Comparison of ENCODE assay signal across 8 mouse cellular contexts in genomic region chr7:35584786-35585190, GRCm38 (mm10). TPM values are rescaled to one million over a fixed set of nuclear protein-coding genes. Genes with fewer than 3 reads are reported as not detected.
DNase-seq lines count a peak whose midpoint lies in the region; ATAC-seq and TF ChIP-seq lines count a peak whose summit lies in the region.

No protein-coding gene starts in this region.

- peak overlapping the region; percentile 98 for H3K4me2 ChIP-seq in stomach, postnatal 0 days (replicated peaks; ENCODE audit: low read depth)

- TF ChIP-seq EP300 in stomach, postnatal 0 days (optimal IDR thresholded peaks at IDR 0.05) = no peak

- H3K9ac ChIP-seq in stomach, postnatal 0 days (ENCODE audit: low read length) = peak overlapping the region; percentile 32

- H3K36me3 ChIP-seq in heart, embryonic 10.5 days = no peaks in the 10 kb centered on the region
- H3K36me3 ChIP-seq in midbrain, embryonic 10.5 days = no peaks in the 10 kb centered on the region
- no peaks in the 10 kb centered on the region for H3K36me3 ChIP-seq in stomach, postnatal 0 days (ENCODE audit: control insufficient read depth, insufficient read depth, low read length)

- H3K4me3 ChIP-seq in heart, embryonic 10.5 days = peak overlapping the region; percentile 88
- H3K4me3 ChIP-seq in midbrain, embryonic 10.5 days = peak overlapping the region; percentile 84
- H3K4me3 ChIP-seq in stomach, postnatal 0 days (ENCODE audit: low read depth, low read length) = peak overlapping the region; percentile 93

- H3K27ac ChIP-seq in heart, embryonic 10.5 days = peak overlapping the region; percentile 88
- peak overlapping the region; percentile 79 for H3K27ac ChIP-seq in midbrain, embryonic 10.5 days (replicated peaks)
- H3K27ac ChIP-seq in stomach, postnatal 0 days (replicated peaks) = no peak overlapping the region

- peak; percentile 3; the same call in 1 of the 2 replicates for ATAC-seq in granulocyte monocyte progenitor cell, adult 5-6 weeks (replicated peaks; ENCODE audit: poor library complexity, severe bottlenecking)
- no peak for ATAC-seq in stomach, postnatal 0 days (ENCODE audit: low FRiP score, low TSS enrichment)

- peaks cover 36% of the 10 kb centered on the region for H3K4me1 ChIP-seq in heart, embryonic 10.5 days
- H3K4me1 ChIP-seq in midbrain, embryonic 10.5 days = peaks cover 53% of the 10 kb centered on the region
- H3K4me1 ChIP-seq in stomach, postnatal 0 days (replicated peaks; ENCODE audit: control insufficient read depth, insufficient read depth) = peaks cover 6% of the 10 kb centered on the region

- under 1% methylated on average over 50 of the region's 50 CpGs for WGBS in heart, embryonic 10.5 days
- WGBS in midbrain, embryonic 10.5 days = under 1% methylated on average over 50 of the region's 50 CpGs
- WGBS in stomach, postnatal 0 days = under 1% methylated on average over 50 of the region's 50 CpGs

- H3K9me3 ChIP-seq in heart, embryonic 10.5 days = no peaks in the 10 kb centered on the region
- no peaks in the 10 kb centered on the region for H3K9me3 ChIP-seq in midbrain, embryonic 10.5 days (replicated peaks)
- no peaks in the 10 kb centered on the region for H3K9me3 ChIP-seq in stomach, postnatal 0 days (ENCODE audit: control insufficient read depth, low read length)

- H3K27me3 ChIP-seq in heart, embryonic 10.5 days (ENCODE audit: insufficient read depth, poor library complexity, severe bottlenecking) = peaks cover 26% of the 10 kb centered on the region
- H3K27me3 ChIP-seq in midbrain, embryonic 10.5 days (ENCODE audit: low read depth, poor library complexity, severe bottlenecking) = peaks cover 46% of the 10 kb centered on the region
- no peaks in the 10 kb centered on the region; the same call in 1 of the 2 replicates for H3K27me3 ChIP-seq in stomach, postnatal 0 days (ENCODE audit: control insufficient read depth, insufficient read depth, low read length)

- no peak for TF ChIP-seq CTCF in stomach, postnatal 0 days (IDR thresholded peaks at IDR 0.05; ENCODE audit: low read depth)

- DNase-seq in heart, embryonic 10.5 days (ENCODE audit: low spot score) = no peak
- no peak for DNase-seq in heart, adult 9 months (ENCODE audit: low spot score in 2 of 2)
- DNase-seq in adrenal gland, postnatal 36 days = peak; percentile 56 to 59
- peak; percentile 39 to 64 for DNase-seq in kidney, postnatal 25 days
- DNase-seq in midbrain, embryonic 10.5 days (ENCODE audit: low spot score) = peak; percentile 63
- DNase-seq in stomach, postnatal 0 days (ENCODE audit: low spot score) = peak; percentile 54
- DNase-seq in urinary bladder, adult 18-20 months (ENCODE audit: low spot score in 2 of 2) = no peak

RNA-seq across cellular contexts. Expression of gene Rgs9bp, which starts 0.6 kb away (rescaled TPM):
- polyA plus RNA-seq in heart, embryonic 10.5 days (2016; fragmentation: Nextera tagmentation; extraction: Ambion mirVana) = 0.90 and 1.4 TPM in 2 replicates
- total RNA-seq in adrenal gland, postnatal 36 days (2021) = under 1 TPM; 0.20 to 0.53 TPM
- total RNA-seq in granulocyte monocyte progenitor cell, adult 5-6 weeks (2014; fragmentation: Nextera tagmentation) = 0.30 and 1.2 TPM in 2 replicates
- 0.36 and 0.65 TPM in 2 replicates for total RNA-seq in granulocyte monocyte progenitor cell, adult 5-6 weeks (2017)
- polyA plus RNA-seq in midbrain, embryonic 10.5 days (2016; fragmentation: Nextera tagmentation; extraction: Ambion mirVana) = 0.29 and 0.64 TPM in 2 replicates
- 0.28 and 0.48 TPM in 2 replicates for polyA plus RNA-seq in stomach, postnatal 0 days (2015; fragmentation: Nextera tagmentation; extraction: Ambion mirVana)

RNA-seq across cellular contexts. Expression of gene Ankrd27, which starts 1.3 kb away (rescaled TPM):
- 28.3 and 33.0 TPM in 2 replicates for polyA plus RNA-seq in heart, embryonic 10.5 days (2016; fragmentation: Nextera tagmentation; extraction: Ambion mirVana)
- 10 to 100 TPM; 23.6 to 32.6 TPM for total RNA-seq in adrenal gland, postnatal 36 days (2021)
- 40.4 and 66.7 TPM in 2 replicates for total RNA-seq in granulocyte monocyte progenitor cell, adult 5-6 weeks (2014; fragmentation: Nextera tagmentation)
- 40.0 and 49.7 TPM in 2 replicates for total RNA-seq in granulocyte monocyte progenitor cell, adult 5-6 weeks (2017)
- 37.7 and 39.2 TPM in 2 replicates for polyA plus RNA-seq in midbrain, embryonic 10.5 days (2016; fragmentation: Nextera tagmentation; extraction: Ambion mirVana)
- polyA plus RNA-seq in stomach, postnatal 0 days (2015; fragmentation: Nextera tagmentation; extraction: Ambion mirVana) = 17.0 and 17.3 TPM in 2 replicates

RNA-seq across cellular contexts. Expression of gene Nudt19, which starts 28.7 kb away (rescaled TPM):
- 76.7 and 99.6 TPM in 2 replicates for polyA plus RNA-seq in heart, embryonic 10.5 days (2016; fragmentation: Nextera tagmentation; extraction: Ambion mirVana)
- 10 to 100 TPM; 51.4 to 57.6 TPM for total RNA-seq in adrenal gland, postnatal 36 days (2021)
- 98.2 and 110 TPM in 2 replicates for total RNA-seq in granulocyte monocyte progenitor cell, adult 5-6 weeks (2014; fragmentation: Nextera tagmentation)
- total RNA-seq in granulocyte monocyte progenitor cell, adult 5-6 weeks (2017) = 44.6 and 52.5 TPM in 2 replicates
- 47.4 and 48.9 TPM in 2 replicates for polyA plus RNA-seq in midbrain, embryonic 10.5 days (2016; fragmentation: Nextera tagmentation; extraction: Ambion mirVana)
- 60.8 and 68.9 TPM in 2 replicates for polyA plus RNA-seq in stomach, postnatal 0 days (2015; fragmentation: Nextera tagmentation; extraction: Ambion mirVana)

RNA-seq across cellular contexts. Expression of gene Tdrd12, which starts 47.2 kb away (rescaled TPM):
- 0.18 and 0.20 TPM in 2 replicates for polyA plus RNA-seq in heart, embryonic 10.5 days (2016; fragmentation: Nextera tagmentation; extraction: Ambion mirVana)
- total RNA-seq in adrenal gland, postnatal 36 days (2021) = under 1 TPM in 1 of 2 experiments, not detected in 1; 0.16 TPM
- total RNA-seq in granulocyte monocyte progenitor cell, adult 5-6 weeks (2014; fragmentation: Nextera tagmentation) = not detected in 2 replicates
- not detected in 2 replicates for total RNA-seq in granulocyte monocyte progenitor cell, adult 5-6 weeks (2017)
- polyA plus RNA-seq in midbrain, embryonic 10.5 days (2016; fragmentation: Nextera tagmentation; extraction: Ambion mirVana) = 0.06 TPM in 1 of 2 replicates, not detected in the other
- 0.19 and 0.47 TPM in 2 replicates for polyA plus RNA-seq in stomach, postnatal 0 days (2015; fragmentation: Nextera tagmentation; extraction: Ambion mirVana)

Comparison
In these comparisons a context has a peak if more than half of its experiments do, and no peak if none do; other contexts are left out.
1. DNase-seq: peak in adrenal gland, postnatal 36 days (2 of 2), kidney, postnatal 25 days (2 of 2), midbrain, embryonic 10.5 days (single experiment) and stomach, postnatal 0 days (single experiment); none in heart, embryonic 10.5 days (single experiment), heart, adult 9 months (0 of 2) and urinary bladder, adult 18-20 months (0 of 2).
2. Peak in every context shown above with its lines, with median percentiles within 50 percentile points of each other: H3K4me3 ChIP-seq.